Mouse (Mus musculus) intestine, postnatal 0 days (tissue): ENCODE results near the gene Iqck. TPM values are rescaled to one million over a fixed set of nuclear protein-coding genes. Genes with fewer than 3 reads are reported as not detected.

Experiments
- ATAC-seq: fragments of 200-750 bp; cut with Nextera tagmentation; 2 replicates; pipeline ENCODE4 v1.8.0; 2017; ENCODE audit warnings: mild to moderate bottlenecking, moderate TSS enrichment, moderate library complexity
- H3K27ac ChIP-seq: fragments of 300-500 bp; sonication (generic); 2 replicates; pipeline ENCODE4 v1.5.1; 2014; ENCODE audit warnings: mild to moderate bottlenecking, low read depth, low read length, moderate library complexity
- H3K27me3 ChIP-seq: fragments of 300-500 bp; sonication (generic); replicated peaks from 2 replicates; pipeline ENCODE4 v1.6.1; 2014; ENCODE audit warnings: low read length, mixed read lengths; ENCODE audit not compliant: control insufficient read depth, insufficient read depth
- H3K36me3 ChIP-seq: fragments of 300-500 bp; sonication (generic); 2 replicates; pipeline ENCODE4 v1.6.1; 2014; ENCODE audit warnings: mild to moderate bottlenecking, moderate library complexity; ENCODE audit not compliant: control insufficient read depth, insufficient read depth
- H3K4me1 ChIP-seq: fragments of 300-500 bp; sonication (generic); replicated peaks from 2 replicates; pipeline ENCODE4 v1.6.1; 2014; ENCODE audit warnings: antibody characterized with exemption, low read length, mixed read lengths; ENCODE audit not compliant: control insufficient read depth, insufficient read depth
- H3K4me2 ChIP-seq: fragments of 300-500 bp; sonication (generic); replicated peaks from 2 replicates; pipeline ENCODE4 v1.6.1; 2014; ENCODE audit warnings: low read depth, mild to moderate bottlenecking, moderate library complexity
- H3K4me3 ChIP-seq: fragments of 300-500 bp; sonication (generic); 2 replicates; pipeline ENCODE4 v1.5.1; 2014; ENCODE audit warnings: low read depth, low read length
- H3K9ac ChIP-seq: fragments of 300-500 bp; sonication (generic); 2 replicates; pipeline ENCODE4 v1.6.1; 2014; ENCODE audit warnings: mild to moderate bottlenecking, low read depth, low read length
- H3K9me3 ChIP-seq: fragments of 300-500 bp; sonication (generic); 2 replicates; pipeline ENCODE4 v1.6.1; 2016; ENCODE audit warnings: mixed run types; ENCODE audit not compliant: control insufficient read depth
- CTCF ChIP-seq: sonication (generic); IDR thresholded peaks from 2 replicates; pipeline ENCODE4 v1.5.1; 2016; ENCODE audit warnings: low read depth, mild to moderate bottlenecking, control low read depth, antibody characterized with exemption, moderate library complexity
- WGBS: fragments of 180-500 bp; shearing (Covaris S2); extraction: QIAGEN DNeasy Blood & Tissue Kit; methylation state at CpG from one replicate; pipeline ENCODE4 v1.1.7; 2014; 5-methylcytosine and 5-hydroxymethylcytosine counted together
- polyA plus RNA-seq: library from polyadenylated mRNA; unstranded; fragments of >200 nt; fragmentation: Nextera tagmentation; extraction: Ambion mirVana; gene quantifications from 2 replicates; pipeline ENCODE4 v1.2.1, GENCODE M21; 2015

Gene Iqck
- polyA plus RNA-seq, 1 experiment from 2014 or later: 0.83 TPM

- H3K36me3 ChIP-seq: peaks cover 63% of the 10 kb centered on the region
- no peak overlapping the region for H3K27ac ChIP-seq
- H3K27me3 ChIP-seq: no peaks in the 10 kb centered on the region
- H3K4me3 ChIP-seq: no peak overlapping the region
- H3K9me3 ChIP-seq: no peaks in the 10 kb centered on the region
- no peaks in the 10 kb centered on the region for H3K4me1 ChIP-seq
- no peak overlapping the region for H3K4me2 ChIP-seq
- ATAC-seq: no peak
- WGBS: 88% methylated on average over 7 of the region's 7 CpGs
- no peak for TF ChIP-seq CTCF
- H3K9ac ChIP-seq: no peak overlapping the region
These were observed 37.8 kb upstream of the Iqck start for GRCm38 (mm10) chr7:118817741-118818140.

- no peak for ATAC-seq
These were observed 35.9 kb upstream of the Iqck start for GRCm38 (mm10) chr7:118819666-118820065.

GRCm38 (mm10) chr7:118821356-118821755, 34.2 kb upstream of the Iqck start:
- Histone ChIP-seq H3K4me3 (no peak overlapping the region), H3K4me1 (no peaks in the 10 kb centered on the region), H3K9ac (no peak overlapping the region), H3K27me3 (no peaks in the 10 kb centered on the region), H3K4me2 (no peak overlapping the region), H3K27ac (no peak overlapping the region), H3K9me3 (no peaks in the 10 kb centered on the region), H3K36me3 (peaks cover 53% of the 10 kb centered on the region)
- no peak for ATAC-seq
- TF ChIP-seq CTCF: no peak
- 64% methylated on average over 7 of the region's 7 CpGs for WGBS

More at GRCm38 (mm10) chr7:118819666-118820065, 35.9 kb upstream of the Iqck start:
- no peak overlapping the region for H3K4me2 ChIP-seq
- H3K4me3 ChIP-seq: no peak overlapping the region
- TF ChIP-seq CTCF: no peak
- H3K27ac ChIP-seq: no peak overlapping the region
- WGBS: 61% methylated on average over 1 of the region's 1 CpGs
- no peaks in the 10 kb centered on the region for H3K4me1 ChIP-seq
- H3K27me3 ChIP-seq: no peaks in the 10 kb centered on the region
- no peaks in the 10 kb centered on the region for H3K9me3 ChIP-seq
- H3K36me3 ChIP-seq: peaks cover 60% of the 10 kb centered on the region; the same call in 1 of the 2 replicates
- H3K9ac ChIP-seq: no peak overlapping the region

- Histone ChIP-seq H3K4me3 (no peak overlapping the region), H3K27ac (no peak overlapping the region), H3K27me3 (no peaks in the 10 kb centered on the region), H3K36me3 (peaks cover 53% of the 10 kb centered on the region), H3K9me3 (no peaks in the 10 kb centered on the region), H3K4me2 (no peak overlapping the region), H3K9ac (no peak overlapping the region), H3K4me1 (no peaks in the 10 kb centered on the region)
- 94% methylated on average over 12 of the region's 12 CpGs for WGBS
- ATAC-seq: no peak
- no peak for TF ChIP-seq CTCF
These were observed 33.5 kb upstream of the Iqck start for GRCm38 (mm10) chr7:118821887-118822556.

- Histone ChIP-seq H3K4me1 (no peaks in the 10 kb centered on the region), H3K9me3 (no peaks in the 10 kb centered on the region), H3K27ac (no peak overlapping the region), H3K9ac (no peak overlapping the region), H3K36me3 (peaks cover 53% of the 10 kb centered on the region), H3K4me2 (no peak overlapping the region), H3K27me3 (no peaks in the 10 kb centered on the region), H3K4me3 (no peak overlapping the region)
- 76% methylated on average over 7 of the region's 7 CpGs for WGBS
- TF ChIP-seq CTCF: no peak
- no peak for ATAC-seq
These were observed 31.1 kb upstream of the Iqck start for GRCm38 (mm10) chr7:118824451-118824850.

GRCm38 (mm10) chr7:118827975-118828416, 27.6 kb upstream of the Iqck start:
- TF ChIP-seq CTCF: no peak
- ATAC-seq: no peak
- Histone ChIP-seq H3K9me3 (no peaks in the 10 kb centered on the region), H3K9ac (no peak overlapping the region), H3K4me3 (no peak overlapping the region), H3K4me1 (no peaks in the 10 kb centered on the region), H3K36me3 (peaks cover 56% of the 10 kb centered on the region), H3K27me3 (no peaks in the 10 kb centered on the region), H3K27ac (no peak overlapping the region), H3K4me2 (no peak overlapping the region)
- 82% methylated on average over 5 of the region's 5 CpGs for WGBS
